Mouse (Mus musculus): Measurements from ENCODE around the gene Gm49510.

- TF ChIP-seq POLR2A (IDR thresholded peaks at IDR 0.05; ENCODE audit: control insufficient read depth, low read depth, low read length) (no peak), CTCF (IDR thresholded peaks at IDR 0.05; ENCODE audit: control insufficient read depth, insufficient read depth, insufficient replicate concordance, low read depth, low read length) (no peak)
Observed at GRCm38 (mm10) chr15:78881828-78882227, 17.6 kb upstream of the Gm49510 start.

Data from testis, adult 2 months (tissue).